Mouse (Mus musculus) liver, adult 2 months (tissue): ENCODE results near the gene Caml. TPM values are rescaled to one million over a fixed set of nuclear protein-coding genes. Genes with fewer than 3 reads are reported as not detected.

Source experiments
- DNase-seq: peaks from one replicate; pipeline ENCODE4 v3.0.0-alpha.2; 2011; ENCODE audit warnings: low read depth, low spot score; ENCODE audit errors: extremely low read depth
- H3K27ac ChIP-seq: fragments of 200-500 bp; replicated peaks from 2 replicates; pipeline ENCODE4 v1.5.1; 2012; ENCODE audit warnings: low read depth, mild to moderate bottlenecking, control low read depth, inconsistent platforms, low read length; ENCODE audit not compliant: insufficient read depth
- H3K27me3 ChIP-seq: fragments of 200-500 bp; 2 replicates; pipeline ENCODE4 v1.6.1; 2012; ENCODE audit warnings: mild to moderate bottlenecking, moderate library complexity, low read length, inconsistent platforms; ENCODE audit not compliant: control insufficient read depth, insufficient read depth
- H3K36me3 ChIP-seq: fragments of 200-500 bp; 2 replicates; pipeline ENCODE4 v1.6.1; 2012; ENCODE audit warnings: low read length, inconsistent platforms; ENCODE audit not compliant: control insufficient read depth, insufficient read depth
- H3K4me1 ChIP-seq: fragments of 200-500 bp; 2 replicates; pipeline ENCODE4 v1.6.1; 2011; ENCODE audit warnings: low read length; ENCODE audit not compliant: control insufficient read depth, insufficient read depth
- H3K4me3 ChIP-seq: fragments of 200-500 bp; 2 replicates; pipeline ENCODE4 v1.5.1; 2011; ENCODE audit warnings: low read depth, mild to moderate bottlenecking, control low read depth, low read length, moderate library complexity; ENCODE audit not compliant: insufficient read depth
- H3K79me2 ChIP-seq: fragments of 200-500 bp; 2 replicates; pipeline ENCODE4 v1.6.1; 2012; ENCODE audit warnings: inconsistent platforms, mild to moderate bottlenecking, low read length, moderate library complexity; ENCODE audit not compliant: control insufficient read depth, insufficient read depth
- H3K9ac ChIP-seq: fragments of 200-500 bp; 2 replicates; pipeline ENCODE4 v1.6.1; 2012; ENCODE audit warnings: low read depth, mild to moderate bottlenecking, control low read depth, inconsistent platforms, low read length
- CTCF ChIP-seq: fragments of 200-500 bp; IDR thresholded peaks from 2 replicates; pipeline ENCODE4 v1.5.1; 2011; ENCODE audit warnings: low read depth, low read length, control low read depth
- POLR2A ChIP-seq: fragments of 200-500 bp; IDR thresholded peaks from 2 replicates; pipeline ENCODE4 v1.6.1; 2011; ENCODE audit warnings: low read length, control low read depth; ENCODE audit not compliant: insufficient read depth; ENCODE audit errors: extremely low read depth
- WGBS: fragments of 180-500 bp; shearing (Covaris S2); methylation state at CpG from one replicate; pipeline ENCODE4 v1.1.7; 2018; 5-methylcytosine and 5-hydroxymethylcytosine counted together
- polyA plus RNA-seq: library from polyadenylated mRNA; depleted of rRNA; stranded (reverse); fragments of >200 nt; gene quantifications from 2 replicates; pipeline ENCODE4 v1.2.3, GENCODE M21; 2012
- total RNA-seq: library from RNA; depleted of rRNA; stranded (reverse); fragments of >200 nt; gene quantifications from 2 replicates; pipeline ENCODE4 v1.2.3, GENCODE M21; 2014

The Caml gene
- total and polyA plus RNA-seq, 2 experiments: 14.6 to 33.4 TPM

- no peak for DNase-seq
- no peak overlapping the region for H3K27ac ChIP-seq
- TF ChIP-seq POLR2A: no peak
- TF ChIP-seq CTCF: no peak
- peaks cover 2% of the 10 kb centered on the region; the same call in 1 of the 2 replicates for H3K4me1 ChIP-seq
- no peaks in the 10 kb centered on the region; the same call in 1 of the 2 replicates for H3K79me2 ChIP-seq
- WGBS: 73% methylated on average over 4 of the region's 4 CpGs
- H3K36me3 ChIP-seq: peaks cover 14% of the 10 kb centered on the region
- no peaks in the 10 kb centered on the region for H3K27me3 ChIP-seq
- no peak overlapping the region for H3K9ac ChIP-seq
- H3K4me3 ChIP-seq: no peak overlapping the region
Measured at GRCm38 (mm10) chr13:55591961-55592490, 30.8 kb upstream of the Caml start.

GRCm38 (mm10) chr13:55592512-55593253 is 30.1 kb upstream of the Caml start:
- H3K27me3 ChIP-seq: no peaks in the 10 kb centered on the region
- peak; percentile 84 for DNase-seq

GRCm38 (mm10) chr13:55593254-55593747 is 29.5 kb upstream of the Caml start:
- WGBS: under 1% methylated on average over 31 of the region's 31 CpGs
- Histone ChIP-seq H3K27ac (peak overlapping the region; percentile 53; the same call in 1 of the 2 replicates), H3K27me3 (no peaks in the 10 kb centered on the region), H3K4me3 (peak overlapping the region; percentile 85), H3K36me3 (peaks cover 18% of the 10 kb centered on the region), H3K9ac (peak overlapping the region; percentile 83), H3K79me2 (no peaks in the 10 kb centered on the region; the same call in 1 of the 2 replicates), H3K4me1 (peaks cover 2% of the 10 kb centered on the region; the same call in 1 of the 2 replicates)
- peak; percentile 15 for DNase-seq
- TF ChIP-seq POLR2A (no peak), CTCF (no peak)

More at GRCm38 (mm10) chr13:55592512-55593253, 30.1 kb upstream of the Caml start:
- Histone ChIP-seq H3K9ac (peak overlapping the region; percentile 83), H3K4me1 (peaks cover 2% of the 10 kb centered on the region; the same call in 1 of the 2 replicates), H3K79me2 (no peaks in the 10 kb centered on the region; the same call in 1 of the 2 replicates), H3K27ac (peak overlapping the region; percentile 53; the same call in 1 of the 2 replicates), H3K4me3 (peak overlapping the region; percentile 85), H3K36me3 (peaks cover 18% of the 10 kb centered on the region)
- TF ChIP-seq POLR2A: peak; percentile 93
- no peak for TF ChIP-seq CTCF
- 5% methylated on average over 29 of the region's 29 CpGs for WGBS

- Histone ChIP-seq H3K4me3 (no peak overlapping the region), H3K9ac (no peak overlapping the region), H3K36me3 (peaks cover 18% of the 10 kb centered on the region), H3K4me1 (peaks cover 2% of the 10 kb centered on the region; the same call in 1 of the 2 replicates), H3K79me2 (no peaks in the 10 kb centered on the region; the same call in 1 of the 2 replicates), H3K27me3 (no peaks in the 10 kb centered on the region), H3K27ac (no peak overlapping the region)
- DNase-seq: no peak
- TF ChIP-seq POLR2A (no peak), CTCF (no peak)
- 89% methylated on average over 12 of the region's 12 CpGs for WGBS
Measured at GRCm38 (mm10) chr13:55595375-55595774, 27.4 kb upstream of the Caml start.

GRCm38 (mm10) chr13:55596802-55597201 is 26.0 kb upstream of the Caml start:
- WGBS: 95% methylated on average over 12 of the region's 12 CpGs

More at GRCm38 (mm10) chr13:55596802-55597201, 26.0 kb upstream of the Caml start:
- H3K36me3 ChIP-seq: peaks cover 18% of the 10 kb centered on the region
- no peak for DNase-seq
- H3K79me2 ChIP-seq: no peaks in the 10 kb centered on the region; the same call in 1 of the 2 replicates
- TF ChIP-seq CTCF: no peak
- TF ChIP-seq POLR2A: no peak
- peaks cover 4% of the 10 kb centered on the region; the same call in 1 of the 2 replicates for H3K4me1 ChIP-seq
- H3K9ac ChIP-seq: no peak overlapping the region
- H3K27ac ChIP-seq: no peak overlapping the region
- no peaks in the 10 kb centered on the region for H3K27me3 ChIP-seq
- H3K4me3 ChIP-seq: no peak overlapping the region
